Comparison of ENCODE assay signal across 12 mouse cellular contexts in genomic region chr2:112566290-112567085, GRCm38 (mm10).
DNase-seq lines count a peak whose midpoint lies in the region; ATAC-seq lines count a peak whose summit lies in the region.
"Had no signal": no experiment of that assay in that cellular context is flagged by ENCODE, and none has a peak within 500 bp of the region (broad histone marks: within the 10 kb centered on the region; RNA-seq: fewer than 3 reads in every experiment).

No protein-coding gene starts in this region.

- no peak for DNase-seq in hindbrain, embryonic 11.5 days (ENCODE audit: low spot score)
- no peak for DNase-seq in midbrain, embryonic 11.5 days (ENCODE audit: low spot score, missing footprints)
- peak; percentile 12 for DNase-seq in midbrain, embryonic 14.5 days
- DNase-seq in thymus, postnatal 25 days = no peak
- no peak for DNase-seq in spleen, postnatal 10 days (ENCODE audit: low spot score in 2 of 2)
- DNase-seq: B cell, adult 2 months; heart, adult 2 months; liver, postnatal 0 days; thymus, postnatal 4 days had no signal

- no peak overlapping the region for H3K4me3 ChIP-seq in hindbrain, embryonic 13.5 days
- no peak overlapping the region for H3K4me3 ChIP-seq in hindbrain, embryonic 11.5 days (ENCODE audit: low read depth, low read length)
- no peak overlapping the region for H3K4me3 ChIP-seq in midbrain, embryonic 13.5 days (replicated peaks)
- no peak overlapping the region for H3K4me3 ChIP-seq in midbrain, embryonic 11.5 days (ENCODE audit: low read depth, low read length)
- no peak overlapping the region for H3K4me3 ChIP-seq in midbrain, embryonic 14.5 days (replicated peaks; ENCODE audit: low read depth, low read length)
- H3K4me3 ChIP-seq: heart, adult 2 months had no signal

- no peak overlapping the region for H3K27ac ChIP-seq in hindbrain, embryonic 13.5 days
- no peak overlapping the region for H3K27ac ChIP-seq in hindbrain, embryonic 11.5 days (ENCODE audit: low read depth, low read length)
- no peak overlapping the region for H3K27ac ChIP-seq in midbrain, embryonic 13.5 days
- H3K27ac ChIP-seq in midbrain, embryonic 11.5 days (ENCODE audit: low read depth, low read length) = no peak overlapping the region
- H3K27ac ChIP-seq in midbrain, embryonic 14.5 days (replicated peaks; ENCODE audit: low read depth, low read length) = no peak overlapping the region
- H3K27ac ChIP-seq: heart, adult 2 months had no signal

- peaks cover 7% of the 10 kb centered on the region for H3K4me1 ChIP-seq in hindbrain, embryonic 13.5 days (replicated peaks)
- H3K4me1 ChIP-seq in hindbrain, embryonic 11.5 days (replicated peaks; ENCODE audit: control insufficient read depth, insufficient read depth, low read length) = no peaks in the 10 kb centered on the region
- peaks cover 5% of the 10 kb centered on the region for H3K4me1 ChIP-seq in midbrain, embryonic 13.5 days (replicated peaks)
- no peaks in the 10 kb centered on the region for H3K4me1 ChIP-seq in midbrain, embryonic 11.5 days (ENCODE audit: control insufficient read depth, insufficient read depth, low read length)
- no peaks in the 10 kb centered on the region for H3K4me1 ChIP-seq in midbrain, embryonic 14.5 days (ENCODE audit: control insufficient read depth, insufficient read depth, low read length)

- WGBS in hindbrain, embryonic 13.5 days = 66% methylated on average over 4 of the region's 4 CpGs
- WGBS in hindbrain, embryonic 11.5 days = 69% methylated on average over 4 of the region's 4 CpGs
- 78% methylated on average over 4 of the region's 4 CpGs for WGBS in midbrain, embryonic 13.5 days
- WGBS in midbrain, embryonic 11.5 days = 68% methylated on average over 4 of the region's 4 CpGs
- 68% methylated on average over 4 of the region's 4 CpGs for WGBS in midbrain, embryonic 14.5 days

- H3K27me3 ChIP-seq in hindbrain, embryonic 13.5 days = no peaks in the 10 kb centered on the region
- no peaks in the 10 kb centered on the region for H3K27me3 ChIP-seq in hindbrain, embryonic 11.5 days (ENCODE audit: control insufficient read depth, insufficient read depth, low read length)
- H3K27me3 ChIP-seq in midbrain, embryonic 13.5 days = no peaks in the 10 kb centered on the region
- H3K27me3 ChIP-seq in midbrain, embryonic 11.5 days (ENCODE audit: control insufficient read depth, insufficient read depth, low read length) = no peaks in the 10 kb centered on the region
- no peaks in the 10 kb centered on the region for H3K27me3 ChIP-seq in midbrain, embryonic 14.5 days (ENCODE audit: control insufficient read depth, insufficient read depth, low read length)

- peak; percentile 72 for ATAC-seq in hindbrain, embryonic 13.5 days (ENCODE audit: low FRiP score)
- ATAC-seq in hindbrain, embryonic 11.5 days (ENCODE audit: low FRiP score) = no peak
- ATAC-seq in midbrain, embryonic 13.5 days = peak; percentile 75
- no peak for ATAC-seq in midbrain, embryonic 11.5 days (ENCODE audit: low FRiP score)
- ATAC-seq in midbrain, embryonic 14.5 days (ENCODE audit: low FRiP score, low TSS enrichment) = peak; percentile 53
- ATAC-seq: inflammation-experienced regulatory T-cells, adult 6 months; liver, postnatal 0 days had no signal

- no peaks in the 10 kb centered on the region for H3K36me3 ChIP-seq in hindbrain, embryonic 13.5 days
- no peaks in the 10 kb centered on the region for H3K36me3 ChIP-seq in hindbrain, embryonic 11.5 days (ENCODE audit: control insufficient read depth, insufficient read depth, low read length)
- no peaks in the 10 kb centered on the region for H3K36me3 ChIP-seq in midbrain, embryonic 13.5 days
- no peaks in the 10 kb centered on the region for H3K36me3 ChIP-seq in midbrain, embryonic 11.5 days (ENCODE audit: control insufficient read depth, insufficient read depth, low read length)
- H3K36me3 ChIP-seq in midbrain, embryonic 14.5 days (ENCODE audit: control insufficient read depth, insufficient read depth, low read length) = no peaks in the 10 kb centered on the region

- no peaks in the 10 kb centered on the region for H3K9me3 ChIP-seq in hindbrain, embryonic 13.5 days
- no peaks in the 10 kb centered on the region for H3K9me3 ChIP-seq in hindbrain, embryonic 11.5 days (ENCODE audit: control insufficient read depth, low read length)
- H3K9me3 ChIP-seq in midbrain, embryonic 13.5 days = no peaks in the 10 kb centered on the region
- no peaks in the 10 kb centered on the region for H3K9me3 ChIP-seq in midbrain, embryonic 11.5 days (ENCODE audit: control insufficient read depth, low read length)
- no peaks in the 10 kb centered on the region for H3K9me3 ChIP-seq in midbrain, embryonic 14.5 days (ENCODE audit: control insufficient read depth, low read length)

- H3K4me2 ChIP-seq in hindbrain, embryonic 13.5 days = no peak overlapping the region
- no peak overlapping the region for H3K4me2 ChIP-seq in hindbrain, embryonic 11.5 days (replicated peaks; ENCODE audit: low read depth, low read length)
- no peak overlapping the region for H3K4me2 ChIP-seq in midbrain, embryonic 13.5 days (replicated peaks)
- H3K4me2 ChIP-seq in midbrain, embryonic 11.5 days = no peak overlapping the region
- H3K4me2 ChIP-seq in midbrain, embryonic 14.5 days (ENCODE audit: low read length) = no peak overlapping the region

- no peak overlapping the region for H3K9ac ChIP-seq in hindbrain, embryonic 13.5 days
- no peak overlapping the region for H3K9ac ChIP-seq in hindbrain, embryonic 11.5 days (ENCODE audit: low read depth, low read length)
- H3K9ac ChIP-seq in midbrain, embryonic 13.5 days (replicated peaks) = no peak overlapping the region
- H3K9ac ChIP-seq in midbrain, embryonic 11.5 days (ENCODE audit: low read length) = no peak overlapping the region
- H3K9ac ChIP-seq in midbrain, embryonic 14.5 days (replicated peaks; ENCODE audit: low read length) = no peak overlapping the region
- H3K9ac ChIP-seq: liver, postnatal 0 days had no signal

Comparison
In these comparisons a context has a peak if more than half of its experiments do, and no peak if none do; other contexts are left out.
1. ATAC-seq: peak in hindbrain, embryonic 13.5 days (single experiment), midbrain, embryonic 13.5 days (single experiment) and midbrain, embryonic 14.5 days (single experiment); none in hindbrain, embryonic 11.5 days (single experiment) and midbrain, embryonic 11.5 days (single experiment).